Mouse (Mus musculus): ENCODE results near the gene Abca4. TPM values are rescaled to one million over a fixed set of nuclear protein-coding genes. Genes with fewer than 3 reads are reported as not detected.

The Abca4 gene
- polyA plus RNA-seq, 1 experiment from 2014 or later, result 1.2 TPM

DNA sequence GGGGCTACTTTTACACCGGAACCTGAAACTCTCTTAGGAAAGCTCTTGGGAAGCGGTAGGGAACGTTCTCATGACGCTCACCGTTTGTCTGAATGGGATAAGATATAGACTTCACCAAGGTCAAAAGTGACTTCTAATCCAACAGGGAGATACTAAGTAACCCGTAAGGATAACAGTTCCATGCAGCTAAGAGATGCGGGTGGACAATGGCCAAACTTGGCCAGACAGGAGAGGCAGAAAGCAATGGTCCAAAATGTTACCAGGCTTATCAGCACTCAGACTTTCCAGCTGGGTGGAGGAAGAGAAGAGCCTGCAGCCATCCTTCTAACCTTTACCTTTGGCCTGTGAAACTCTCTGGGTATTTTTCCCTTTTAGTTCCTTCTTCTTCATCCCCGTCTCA is 16.5 kb upstream of the Abca4 start:
- no peaks in the 10 kb centered on the region for H3K9me3 ChIP-seq
- H3K4me3 ChIP-seq, result no peak overlapping the region
- no peak overlapping the region for H3K9ac ChIP-seq
- no peak overlapping the region for H3K27ac ChIP-seq (replicated peaks)
- no peak overlapping the region for H3K4me2 ChIP-seq
- H3K27me3 ChIP-seq, result no peaks in the 10 kb centered on the region
- no peaks in the 10 kb centered on the region for H3K36me3 ChIP-seq
- no peak for ATAC-seq (ENCODE audit: low read depth)
- H3K4me1 ChIP-seq (replicated peaks), result no peaks in the 10 kb centered on the region
- WGBS, result 93% methylated on average over 8 of the region's 8 CpGs

DNA sequence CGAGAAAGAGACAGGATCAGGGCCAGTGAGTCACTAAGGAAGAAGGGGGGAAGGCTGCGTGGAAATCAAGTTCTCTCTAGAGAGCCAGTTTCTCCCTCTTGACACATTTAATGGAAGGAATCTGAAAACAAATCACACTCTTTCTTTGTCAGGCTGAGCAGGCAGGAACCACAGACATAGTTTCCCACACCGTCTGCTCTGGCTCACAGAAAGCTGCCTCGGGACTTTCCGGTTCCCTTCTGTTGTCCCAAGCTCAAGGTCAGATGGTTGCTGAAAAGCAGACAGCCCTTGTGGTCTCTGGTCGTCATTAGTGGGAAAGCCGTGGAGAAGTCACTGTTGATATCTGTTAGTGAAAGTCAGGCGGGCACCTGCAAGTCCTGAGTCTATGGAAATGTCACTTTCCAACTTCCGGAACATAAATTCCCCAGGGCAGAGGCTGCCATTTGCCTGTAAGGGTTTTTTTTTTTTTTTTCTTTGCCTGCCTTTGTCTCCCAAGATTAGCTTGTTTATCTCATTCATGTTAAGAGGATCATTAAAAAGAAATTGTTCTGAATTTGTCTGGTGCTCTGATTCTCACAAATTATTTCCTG is 10.9 kb upstream of the Abca4 start:
- no peak overlapping the region for H3K27ac ChIP-seq (replicated peaks)
- H3K27me3 ChIP-seq, result no peaks in the 10 kb centered on the region
- H3K4me3 ChIP-seq, result no peak overlapping the region
- peaks cover 20% of the 10 kb centered on the region for H3K4me1 ChIP-seq (replicated peaks)
- no peaks in the 10 kb centered on the region for H3K36me3 ChIP-seq
- H3K4me2 ChIP-seq, result no peak overlapping the region
- no peaks in the 10 kb centered on the region for H3K9me3 ChIP-seq
- WGBS, result 38% methylated on average over 9 of the region's 9 CpGs
- ATAC-seq (ENCODE audit: low read depth), result no peak
- no peak overlapping the region for H3K9ac ChIP-seq

GRCm38 (mm10) chr3:122034240-122034639 is 10.0 kb upstream of the Abca4 start:
- Histone ChIP-seq H3K4me3 (no peak overlapping the region), H3K4me2 (no peak overlapping the region), H3K27ac (replicated peaks) (no peak overlapping the region), H3K4me1 (replicated peaks) (peaks cover 20% of the 10 kb centered on the region), H3K9ac (no peak overlapping the region), H3K27me3 (no peaks in the 10 kb centered on the region), H3K36me3 (no peaks in the 10 kb centered on the region), H3K9me3 (no peaks in the 10 kb centered on the region)
- WGBS, result 91% methylated on average over 5 of the region's 5 CpGs
- ATAC-seq (ENCODE audit: low read depth), result no peak

GRCm38 (mm10) chr3:122035092-122035491 is 9.2 kb upstream of the Abca4 start:
- Histone ChIP-seq H3K4me1 (replicated peaks) (peaks cover 20% of the 10 kb centered on the region), H3K9me3 (no peaks in the 10 kb centered on the region)

DNA sequence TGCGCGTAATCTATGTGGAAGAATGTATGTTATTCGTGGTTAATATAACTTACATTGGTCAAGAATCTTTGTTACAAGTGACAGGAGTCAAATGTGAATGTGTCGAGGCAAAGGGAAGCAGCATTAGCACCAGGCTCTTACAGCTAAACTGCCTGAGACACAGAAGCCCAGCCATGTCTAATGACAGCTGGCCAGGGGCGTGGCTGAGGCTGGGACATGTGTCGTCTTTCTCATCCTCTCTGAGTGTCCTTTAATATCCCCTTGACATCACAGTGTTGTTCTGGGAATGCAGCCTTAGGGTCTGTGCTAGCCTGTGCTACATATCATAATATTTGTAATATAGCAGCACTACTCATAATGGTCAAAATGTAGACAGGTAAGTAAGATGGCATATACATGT is 3.7 kb upstream of the Abca4 start:
- 74% methylated on average over 6 of the region's 6 CpGs for WGBS
- no peak overlapping the region for H3K4me2 ChIP-seq
- no peak overlapping the region for H3K27ac ChIP-seq (replicated peaks)
- ATAC-seq (ENCODE audit: low read depth), result no peak
- peaks cover 52% of the 10 kb centered on the region for H3K27me3 ChIP-seq
- no peaks in the 10 kb centered on the region for H3K9me3 ChIP-seq
- no peaks in the 10 kb centered on the region for H3K36me3 ChIP-seq
- no peak overlapping the region for H3K9ac ChIP-seq
- no peak overlapping the region for H3K4me3 ChIP-seq
- peaks cover 30% of the 10 kb centered on the region for H3K4me1 ChIP-seq (replicated peaks)

More at GRCm38 (mm10) chr3:122035092-122035491, 9.2 kb upstream of the Abca4 start:
- 33% methylated on average over 3 of the region's 3 CpGs for WGBS
- no peak overlapping the region for H3K27ac ChIP-seq (replicated peaks)
- peaks cover 3% of the 10 kb centered on the region for H3K27me3 ChIP-seq
- H3K36me3 ChIP-seq, result no peaks in the 10 kb centered on the region
- H3K4me3 ChIP-seq, result no peak overlapping the region
- no peak overlapping the region for H3K4me2 ChIP-seq
- no peak for ATAC-seq (ENCODE audit: low read depth)
- H3K9ac ChIP-seq, result no peak overlapping the region

DNA sequence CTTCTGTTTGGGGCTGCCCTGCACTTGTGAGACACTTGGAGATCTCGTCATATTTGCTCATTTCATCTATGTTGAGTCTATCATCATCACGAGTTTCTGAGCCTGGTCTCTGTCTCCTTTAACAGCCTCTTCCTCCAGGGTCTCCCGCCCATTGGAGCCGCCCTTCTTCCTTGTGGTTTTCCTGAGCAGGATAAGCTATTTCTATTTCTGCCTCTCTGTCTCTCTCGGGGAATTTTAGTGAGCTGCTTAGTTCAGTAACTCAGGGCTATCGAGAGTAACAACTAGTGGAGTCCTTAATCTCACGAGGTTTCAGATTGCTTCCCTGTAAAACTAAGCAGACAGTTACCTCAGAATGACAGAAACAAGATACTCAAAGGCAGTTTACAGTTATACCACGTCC is 1.1 kb upstream of the Abca4 start:
- Histone ChIP-seq H3K36me3 (no peaks in the 10 kb centered on the region), H3K27ac (replicated peaks) (no peak overlapping the region), H3K4me1 (replicated peaks) (peaks cover 52% of the 10 kb centered on the region), H3K4me2 (peak overlapping the region; percentile 43), H3K27me3 (peaks cover 66% of the 10 kb centered on the region), H3K4me3 (no peak overlapping the region), H3K9me3 (no peaks in the 10 kb centered on the region), H3K9ac (no peak overlapping the region)
- 22% methylated on average over 8 of the region's 8 CpGs for WGBS
- ATAC-seq (ENCODE audit: low read depth), result no peak

- no peaks in the 10 kb centered on the region for H3K36me3 ChIP-seq
- under 1% methylated on average over 10 of the region's 10 CpGs for WGBS
- peaks cover 76% of the 10 kb centered on the region for H3K27me3 ChIP-seq
- H3K27ac ChIP-seq (replicated peaks), result no peak overlapping the region
- peak overlapping the region; percentile 38; the same call in 1 of the 2 replicates for H3K4me2 ChIP-seq
- no peaks in the 10 kb centered on the region for H3K9me3 ChIP-seq
- ATAC-seq (ENCODE audit: low read depth), result peak; percentile 68
- peaks cover 63% of the 10 kb centered on the region for H3K4me1 ChIP-seq (replicated peaks)
- H3K4me3 ChIP-seq, result no peak overlapping the region
- H3K9ac ChIP-seq, result no peak overlapping the region
These were observed 2.0 kb downstream of the Abca4 start for GRCm38 (mm10) chr3:122046187-122046620.

DNA sequence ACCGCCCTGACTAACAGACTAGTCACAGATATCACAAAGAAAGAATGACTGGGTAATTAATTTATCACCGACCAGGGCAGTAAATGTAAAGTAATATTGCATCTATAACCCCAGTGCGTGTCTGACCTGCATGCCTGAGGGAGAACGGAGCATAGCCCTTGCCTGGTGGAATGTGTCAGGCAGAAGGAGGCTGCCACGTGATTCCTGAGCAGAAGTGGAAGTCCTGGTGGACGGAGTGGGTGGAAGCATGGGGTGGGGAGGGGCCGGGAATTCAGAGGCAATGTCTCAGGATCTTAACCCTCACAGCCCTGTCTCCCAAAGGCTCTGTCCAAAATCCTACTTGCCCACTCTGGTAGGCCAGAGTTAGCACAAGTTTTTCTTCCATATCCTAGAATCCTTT is 3.2 kb downstream of the Abca4 start:
- peak; percentile 15; the same call in 1 of the 2 replicates for ATAC-seq (ENCODE audit: low read depth)

GRCm38 (mm10) chr3:122047921-122048861 is 3.9 kb downstream of the Abca4 start:
- WGBS, result 17% methylated on average over 17 of the region's 17 CpGs
- peaks cover 58% of the 10 kb centered on the region for H3K4me1 ChIP-seq (replicated peaks)
- no peak overlapping the region for H3K9ac ChIP-seq
- H3K9me3 ChIP-seq, result no peaks in the 10 kb centered on the region
- H3K27me3 ChIP-seq, result peaks cover 73% of the 10 kb centered on the region
- no peaks in the 10 kb centered on the region for H3K36me3 ChIP-seq
- H3K4me2 ChIP-seq, result peak overlapping the region; percentile 25
- peak; percentile 70 for ATAC-seq (ENCODE audit: low read depth)
- peak overlapping the region; percentile 25; the same call in 1 of the 2 replicates for H3K27ac ChIP-seq (replicated peaks)
- no peak overlapping the region for H3K4me3 ChIP-seq

More for the DNA sequence above, 3.2 kb downstream of the Abca4 start:
- no peak overlapping the region for H3K4me2 ChIP-seq
- no peaks in the 10 kb centered on the region for H3K36me3 ChIP-seq
- peaks cover 63% of the 10 kb centered on the region for H3K4me1 ChIP-seq (replicated peaks)
- H3K27ac ChIP-seq (replicated peaks), result no peak overlapping the region
- no peaks in the 10 kb centered on the region for H3K9me3 ChIP-seq
- H3K9ac ChIP-seq, result no peak overlapping the region
- H3K4me3 ChIP-seq, result no peak overlapping the region
- H3K27me3 ChIP-seq, result peaks cover 75% of the 10 kb centered on the region
- 27% methylated on average over 7 of the region's 7 CpGs for WGBS

DNA sequence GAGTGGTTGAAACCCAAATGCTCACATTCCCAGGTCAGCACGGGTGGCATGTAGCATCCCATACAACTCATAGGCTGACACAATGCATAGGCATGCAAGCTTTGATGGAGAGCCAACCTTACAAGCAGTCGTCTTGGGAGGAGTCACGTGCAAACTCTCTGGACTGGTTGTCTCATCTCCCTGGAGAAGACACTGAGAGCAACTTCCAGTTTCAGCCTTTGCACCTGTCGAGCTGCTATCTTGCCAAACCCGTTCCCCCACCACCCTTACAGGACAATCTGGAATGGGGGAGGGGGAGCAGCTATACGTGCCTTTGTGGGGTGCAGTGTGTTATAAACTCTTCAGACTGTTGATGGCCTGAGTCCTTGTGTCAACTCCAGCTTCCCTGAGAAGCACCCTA is 4.9 kb downstream of the Abca4 start:
- Histone ChIP-seq H3K4me1 (replicated peaks) (peaks cover 48% of the 10 kb centered on the region), H3K36me3 (no peaks in the 10 kb centered on the region), H3K9me3 (no peaks in the 10 kb centered on the region), H3K4me3 (no peak overlapping the region), H3K27me3 (peaks cover 63% of the 10 kb centered on the region), H3K27ac (replicated peaks) (no peak overlapping the region), H3K9ac (no peak overlapping the region), H3K4me2 (no peak overlapping the region)
- no peak for ATAC-seq (ENCODE audit: low read depth)
- 36% methylated on average over 6 of the region's 6 CpGs for WGBS

GRCm38 (mm10) chr3:122058439-122059198 is 14.4 kb downstream of the Abca4 start:
- WGBS, result 68% methylated on average over 9 of the region's 9 CpGs
- no peak for ATAC-seq (ENCODE audit: low read depth)
- no peak overlapping the region for H3K4me2 ChIP-seq

DNA sequence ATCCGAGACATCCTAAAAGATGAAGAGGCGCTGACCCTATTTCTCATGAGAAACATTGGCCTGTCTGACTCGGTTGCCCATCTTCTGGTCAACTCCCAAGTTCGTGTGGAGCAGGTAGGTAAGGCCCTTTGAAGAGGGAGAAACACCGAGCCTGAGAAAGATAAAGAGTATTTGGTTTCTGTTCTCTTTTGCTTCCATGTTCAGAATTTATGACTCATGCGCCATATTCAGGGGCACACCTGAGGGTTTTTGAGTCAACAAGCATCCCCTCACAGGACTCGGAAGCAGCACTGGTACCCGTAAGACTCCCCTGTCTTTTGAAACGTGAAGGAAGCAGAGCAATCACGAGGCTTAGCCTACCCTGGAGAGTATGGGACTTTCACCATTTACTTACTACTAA is 18.3 kb downstream of the Abca4 start:
- Histone ChIP-seq H3K9me3 (no peaks in the 10 kb centered on the region), H3K36me3 (no peaks in the 10 kb centered on the region), H3K4me1 (replicated peaks) (peaks cover 4% of the 10 kb centered on the region; the same call in 1 of the 2 replicates), H3K4me3 (no peak overlapping the region), H3K4me2 (no peak overlapping the region), H3K9ac (no peak overlapping the region), H3K27ac (replicated peaks) (no peak overlapping the region), H3K27me3 (no peaks in the 10 kb centered on the region)
- no peak for ATAC-seq (ENCODE audit: low read depth)
- 92% methylated on average over 10 of the region's 10 CpGs for WGBS

More at GRCm38 (mm10) chr3:122058439-122059198, 14.4 kb downstream of the Abca4 start:
- Histone ChIP-seq H3K9me3 (no peaks in the 10 kb centered on the region), H3K36me3 (no peaks in the 10 kb centered on the region), H3K9ac (no peak overlapping the region), H3K27ac (replicated peaks) (no peak overlapping the region), H3K4me3 (no peak overlapping the region), H3K4me1 (replicated peaks) (peaks cover 4% of the 10 kb centered on the region; the same call in 1 of the 2 replicates), H3K27me3 (0 out of 2 replicates have a peak, but pooled peaks cover 4% of the 10 kb centered on the region)
